Mouse (Mus musculus) skeletal muscle tissue, adult 2 months (tissue): ENCODE measurements around the gene Gm10073.
"Not testable (repeated sequence)": the region's sequence is repeated elsewhere in the genome, so short reads cannot be mapped to it uniquely, and the experiment has no call there.

Experiments used
- DNase-seq: peaks from one replicate; pipeline ENCODE4 v3.0.0-alpha.2; 2012; ENCODE audit warnings: low read depth, low spot score

Gene Gm10073

DNA sequence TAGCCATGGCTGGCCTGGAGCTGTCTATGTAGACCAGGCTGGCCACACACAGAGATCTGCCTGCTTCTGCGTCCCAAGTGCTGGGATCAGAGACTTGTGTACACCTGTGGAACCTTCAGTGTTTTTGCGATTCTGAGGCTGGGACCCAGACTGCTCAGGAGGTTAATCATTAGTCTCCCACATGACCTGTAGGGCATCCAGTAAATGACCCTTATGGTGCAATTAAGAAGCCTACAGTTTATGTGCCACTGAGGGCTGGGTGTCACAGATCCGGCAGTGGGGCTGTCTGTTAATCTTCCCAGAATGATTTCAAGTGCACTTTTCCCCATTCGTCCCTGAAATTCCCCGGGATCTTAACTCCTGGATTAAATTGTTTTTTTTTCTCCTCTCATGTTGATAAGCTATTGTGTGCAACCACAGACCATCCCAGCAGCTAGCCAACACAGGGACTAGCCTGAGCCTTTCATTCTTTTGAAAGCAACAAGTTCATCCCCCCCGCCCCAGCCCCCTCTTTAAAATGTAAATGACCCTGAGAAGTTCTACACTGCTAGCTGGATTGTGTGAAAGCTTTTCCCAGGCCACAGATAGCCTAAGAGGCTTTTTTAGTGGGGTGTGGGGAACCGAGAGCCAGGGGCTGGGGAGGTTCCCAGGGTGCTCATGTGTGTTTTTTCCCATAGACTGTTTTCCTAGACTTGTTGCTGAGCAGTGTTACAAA, 26.2 kb upstream of the Gm10073 start:
- no peak for DNase-seq

DNA sequence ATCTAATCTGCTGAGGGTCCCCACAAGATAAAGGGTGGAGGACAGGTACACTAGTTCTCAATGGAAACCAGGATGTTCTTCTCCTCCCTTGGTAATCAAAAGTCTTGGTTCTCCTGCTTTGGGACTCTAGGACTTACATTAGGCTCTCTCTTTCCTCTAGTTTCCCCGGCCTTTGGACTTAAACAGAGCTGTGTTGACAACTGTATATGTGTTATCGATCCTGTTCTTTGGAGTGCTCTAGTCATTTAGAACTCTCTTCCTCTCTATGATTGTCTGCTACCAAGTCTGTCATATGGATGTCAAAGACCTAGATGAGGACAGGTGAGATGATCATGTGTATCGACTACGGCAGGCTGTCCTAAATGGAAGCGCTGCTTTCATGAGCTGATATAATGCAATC, 23.8 kb upstream of the Gm10073 start:
- no peak for DNase-seq

DNA sequence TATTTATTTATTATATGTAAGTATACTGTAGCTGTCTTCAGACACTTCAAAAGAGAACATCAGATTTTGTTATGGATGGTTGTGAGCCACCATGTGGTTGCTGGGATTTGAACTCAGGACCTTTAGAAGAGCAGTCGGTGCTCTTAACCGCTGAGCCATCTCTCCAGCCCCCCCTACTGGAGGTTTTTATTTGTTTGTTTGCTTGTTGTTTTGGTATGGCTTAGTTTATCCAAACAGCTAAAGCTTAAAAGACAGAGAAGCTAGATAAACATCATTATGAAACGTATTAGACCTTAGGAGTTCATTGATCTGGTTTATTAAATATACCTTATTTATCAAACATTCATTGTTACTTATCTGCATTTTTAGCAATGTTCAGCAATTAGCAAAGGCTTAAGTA, 22.4 kb upstream of the Gm10073 start:
- DNase-seq: not testable (repeated sequence)

DNA sequence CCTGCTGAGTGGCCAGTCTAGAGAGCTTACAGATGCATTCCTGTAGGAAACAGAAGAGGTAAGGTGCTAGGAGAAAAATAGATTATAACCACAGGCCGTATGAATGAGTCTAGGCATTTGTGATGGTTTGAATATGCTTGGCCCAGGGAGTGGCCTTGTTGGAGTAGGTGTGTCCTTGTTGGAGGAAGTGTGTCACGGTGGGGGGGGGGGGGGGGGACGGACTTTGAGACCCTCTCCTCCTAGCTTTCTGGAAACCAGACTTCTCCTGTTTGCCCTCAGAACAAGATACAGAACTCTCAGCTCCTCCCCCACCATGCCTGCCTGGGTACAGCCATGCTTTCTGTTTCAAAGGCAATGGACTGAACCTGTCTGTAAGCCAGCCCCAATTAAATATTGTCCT, 19.2 kb upstream of the Gm10073 start:
- no peak for DNase-seq

DNA sequence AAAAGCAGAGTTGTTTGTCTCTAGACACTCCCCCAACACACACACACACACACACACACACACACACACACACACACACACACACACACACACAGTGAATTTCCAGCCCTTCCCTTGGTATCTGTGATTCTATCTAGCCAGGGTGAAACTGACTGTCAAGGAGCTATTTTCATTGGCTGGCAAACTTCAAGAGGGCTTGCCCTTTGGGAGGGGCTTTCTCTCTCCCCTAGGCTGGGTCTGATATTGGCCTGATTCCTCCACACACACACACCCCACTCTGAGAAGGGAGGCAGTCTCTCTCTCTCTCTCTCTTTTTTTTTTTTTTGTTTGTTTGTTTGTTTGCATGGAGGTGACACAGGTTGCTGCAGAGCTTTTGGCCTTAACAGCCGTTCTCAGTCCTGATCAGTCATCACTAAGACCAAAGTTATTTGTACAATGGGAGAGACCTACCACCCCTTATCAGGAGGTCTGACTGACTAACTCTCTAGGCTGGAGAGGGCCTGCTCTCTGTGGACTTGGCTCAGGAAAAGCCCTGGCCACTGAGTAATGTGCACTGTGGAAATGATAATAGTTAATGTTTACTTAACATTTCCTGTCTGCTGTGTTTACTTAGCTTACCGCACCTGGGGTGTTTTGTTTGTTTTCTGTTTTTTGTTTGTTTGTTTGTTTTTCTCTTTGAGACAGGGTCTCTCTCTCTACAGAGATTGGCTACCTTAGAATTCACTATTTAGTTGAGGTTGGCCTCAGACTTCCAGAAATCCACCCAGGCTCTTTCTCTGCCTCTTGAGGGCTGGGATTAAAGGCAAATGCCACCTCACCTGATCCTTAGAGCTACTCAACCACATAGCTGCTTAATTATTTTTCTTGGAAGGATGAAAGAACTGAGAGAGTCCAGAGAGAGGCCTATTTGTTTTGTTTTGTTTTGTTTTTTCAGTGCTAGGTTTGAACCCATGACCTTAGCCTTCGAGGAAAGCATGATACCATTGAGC, 15.5 kb upstream of the Gm10073 start:
- no peak for DNase-seq

DNA sequence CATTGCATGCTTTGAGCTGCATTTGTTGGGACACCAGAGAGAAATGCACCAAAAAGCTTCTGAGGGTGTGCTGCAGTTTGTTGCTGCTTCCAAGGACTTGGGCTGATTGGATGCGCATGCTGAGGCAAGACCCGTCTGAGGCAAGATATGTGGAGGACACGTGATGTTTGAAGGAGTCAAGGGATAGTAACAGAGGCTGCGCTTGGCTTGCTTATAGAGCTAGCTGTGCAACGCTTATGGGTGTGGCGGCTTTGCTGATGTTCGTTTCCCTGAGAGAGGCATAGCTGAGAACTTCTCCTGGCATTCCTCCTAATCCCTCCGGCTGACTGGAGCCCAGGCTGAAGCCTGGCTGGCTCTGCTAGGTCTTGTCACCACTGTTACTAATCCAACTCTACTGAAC, 13.6 kb upstream of the Gm10073 start:
- peak; percentile 13 for DNase-seq

DNA sequence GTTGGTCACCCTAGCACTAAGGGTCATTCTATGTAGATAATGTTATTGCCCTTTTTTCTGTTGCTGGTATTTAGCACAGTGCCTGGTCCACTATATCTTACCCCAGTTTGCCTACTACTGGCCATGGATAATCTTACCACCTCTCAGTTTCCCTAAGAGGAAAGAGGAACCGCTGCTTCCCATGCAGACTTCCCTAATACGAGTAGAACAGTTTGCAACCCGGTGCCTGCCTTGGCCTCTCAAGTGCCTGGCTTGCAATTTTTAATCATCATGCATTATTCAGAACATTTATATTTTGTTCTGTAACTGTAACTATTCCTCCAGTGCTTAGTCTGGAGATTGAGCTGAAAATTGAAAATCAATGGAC, 12.4 kb upstream of the Gm10073 start:
- DNase-seq: no peak

DNA sequence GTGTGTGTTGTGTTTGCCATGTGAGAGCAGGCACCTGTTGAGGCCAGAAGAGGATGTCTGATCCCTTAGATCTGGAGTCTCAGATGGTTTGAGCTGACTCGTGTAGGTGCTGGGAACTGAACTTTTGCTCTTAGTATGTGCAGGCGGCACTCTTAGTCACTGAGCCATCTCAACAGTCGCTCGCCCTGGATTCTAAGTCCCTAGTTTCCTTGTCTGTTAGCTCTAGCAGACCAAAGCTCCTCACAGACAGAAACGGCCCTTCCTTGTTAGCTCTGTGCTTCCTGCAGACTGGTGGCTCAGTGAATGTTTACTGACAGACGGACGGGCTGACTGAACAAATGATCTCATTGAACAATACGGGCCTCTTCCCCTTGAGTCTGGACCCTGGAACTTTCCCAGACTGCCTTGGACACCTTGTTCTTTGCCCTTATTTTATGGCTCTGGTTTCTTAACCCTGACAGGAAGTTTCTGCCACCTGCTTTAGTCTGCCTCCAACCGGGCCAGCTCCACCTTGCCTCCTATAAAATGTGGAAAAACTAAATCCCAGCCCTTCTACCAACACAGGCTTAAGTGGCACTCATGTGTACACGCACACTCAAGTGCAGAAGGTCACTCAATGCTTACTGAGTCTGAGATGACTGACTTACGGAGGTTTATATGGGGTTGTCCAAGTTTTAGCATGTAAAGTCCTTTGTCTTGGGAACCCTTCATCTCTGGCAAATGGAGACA, 11.8 kb upstream of the Gm10073 start:
- no peak for DNase-seq

DNA sequence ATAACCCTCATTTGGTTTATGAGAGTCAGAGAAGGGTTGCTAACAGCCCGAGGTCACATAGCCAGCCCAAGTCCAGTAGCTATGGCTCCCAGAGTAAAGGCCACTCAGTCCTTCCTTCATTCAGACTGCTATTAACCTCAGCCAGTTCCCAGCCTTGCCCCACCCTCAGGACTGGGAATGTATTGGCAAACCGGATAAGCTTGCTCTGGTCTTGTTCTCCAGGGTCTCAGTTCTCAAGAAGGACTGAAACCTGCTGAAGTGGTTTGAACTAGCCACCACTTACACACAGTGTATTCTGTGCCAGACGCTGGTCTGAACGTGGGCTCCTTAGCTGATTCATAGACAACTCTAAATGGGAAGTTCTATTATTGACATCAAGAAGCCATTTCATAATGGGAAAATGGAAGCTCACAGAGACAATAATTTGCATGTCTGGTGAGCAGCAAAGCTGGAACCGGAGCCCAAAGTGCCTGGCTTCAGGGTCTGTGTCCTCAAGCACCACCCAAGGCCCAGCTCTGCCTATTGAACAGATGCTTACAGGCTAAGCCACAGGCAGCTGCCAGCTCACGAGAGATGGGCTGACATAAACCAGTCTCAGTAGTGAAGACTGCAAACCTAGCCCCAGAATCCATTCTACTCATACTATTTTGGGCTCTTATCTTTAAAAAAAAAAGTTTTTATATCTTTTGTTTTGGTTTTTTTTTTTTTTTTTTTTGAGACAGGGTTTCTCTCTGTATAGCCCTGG, 8.3 kb upstream of the Gm10073 start:
- DNase-seq: no peak

DNA sequence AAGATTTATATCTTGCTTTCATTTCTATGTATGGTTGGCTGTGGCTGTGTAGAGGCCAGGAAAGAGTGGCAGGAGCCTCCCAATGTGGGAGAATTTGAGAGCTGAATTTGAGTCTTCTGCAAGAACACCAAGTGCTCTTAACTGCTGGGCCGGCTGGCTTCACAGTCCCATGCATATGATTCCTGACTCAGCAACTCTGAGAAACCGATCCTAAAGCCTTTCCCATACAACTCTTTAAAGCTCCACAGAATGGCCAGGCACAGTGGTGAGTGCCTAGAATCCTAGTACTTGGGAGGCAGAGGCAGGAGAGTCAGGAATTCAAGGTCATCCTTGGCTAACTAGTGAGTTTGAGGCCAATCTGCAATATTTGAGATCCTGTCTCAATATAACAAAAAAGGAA, 6.2 kb upstream of the Gm10073 start:
- no peak for DNase-seq

DNA sequence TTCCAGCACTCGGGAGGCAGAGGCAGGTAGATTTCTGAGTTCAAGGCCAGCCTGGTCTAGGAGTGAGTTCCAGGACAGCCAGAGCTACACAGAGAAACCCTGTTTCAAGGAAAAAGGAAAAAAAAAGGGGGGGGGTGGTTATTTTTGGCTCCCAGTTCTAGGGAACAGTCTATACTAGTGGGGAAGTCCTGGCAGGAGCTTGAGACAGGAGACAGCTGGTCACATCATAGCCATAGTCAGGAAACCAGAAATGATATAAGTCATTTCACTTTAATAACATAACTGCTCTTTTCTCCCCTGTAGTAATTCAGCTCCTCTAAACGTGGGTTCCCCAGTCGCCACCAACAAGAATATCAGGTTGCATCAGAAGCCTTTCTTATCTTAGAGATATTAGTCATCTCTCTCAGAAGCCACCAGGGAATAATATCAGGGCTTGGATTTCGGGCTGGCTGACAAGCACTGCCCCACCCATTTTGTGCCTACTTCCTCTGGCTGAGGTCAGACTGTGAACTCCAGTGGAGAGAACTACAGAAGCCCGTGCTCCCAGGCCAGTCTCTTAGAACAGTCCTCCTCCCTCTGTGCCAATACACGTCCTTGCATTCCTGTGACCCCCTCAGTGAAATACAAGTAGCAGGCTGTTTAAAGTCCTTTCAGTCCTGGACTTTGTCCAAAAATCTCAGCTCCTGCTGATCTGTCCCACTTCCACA, 3.7 kb upstream of the Gm10073 start:
- peak; percentile 59 for DNase-seq

DNA sequence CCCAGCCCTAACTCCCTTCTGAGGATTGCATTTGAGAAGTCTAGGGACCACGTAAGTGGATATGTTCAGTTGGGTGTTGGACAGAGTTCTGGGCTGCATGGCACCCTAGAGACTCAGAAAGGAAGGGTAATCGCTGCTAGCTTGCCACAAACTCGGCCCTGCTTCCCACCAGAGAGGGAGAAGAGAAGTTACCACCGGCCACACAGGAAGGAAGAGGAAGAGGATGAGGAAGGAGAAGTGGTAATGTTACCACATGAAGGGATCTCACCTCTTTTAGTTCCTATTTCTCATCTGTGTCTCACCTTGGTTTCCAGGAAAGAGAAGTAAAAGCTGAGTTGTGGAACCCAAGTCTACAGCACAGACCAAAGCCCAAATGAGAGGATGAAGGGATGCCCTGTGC, 1.0 kb upstream of the Gm10073 start:
- no peak for DNase-seq

DNA sequence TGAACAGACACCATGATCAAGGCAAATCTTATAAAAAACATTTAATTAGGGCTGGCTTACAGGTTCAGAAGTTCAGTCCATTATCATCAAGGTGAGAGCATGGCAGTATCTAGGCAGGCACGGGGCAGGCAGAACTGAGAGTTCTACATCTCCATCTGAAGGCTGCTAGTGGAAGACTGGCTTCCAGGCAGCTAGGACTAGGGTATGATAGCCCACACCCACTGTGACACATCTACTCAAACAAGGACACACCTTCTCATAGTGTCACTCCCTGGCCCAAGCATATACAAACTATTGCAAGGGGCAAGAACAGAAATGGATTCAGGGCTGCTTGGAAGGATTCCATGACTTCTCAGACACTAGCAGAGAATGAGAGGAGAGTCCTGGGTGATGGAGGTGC, 1.1 kb downstream of the Gm10073 start:
- not testable (repeated sequence) for DNase-seq

DNA sequence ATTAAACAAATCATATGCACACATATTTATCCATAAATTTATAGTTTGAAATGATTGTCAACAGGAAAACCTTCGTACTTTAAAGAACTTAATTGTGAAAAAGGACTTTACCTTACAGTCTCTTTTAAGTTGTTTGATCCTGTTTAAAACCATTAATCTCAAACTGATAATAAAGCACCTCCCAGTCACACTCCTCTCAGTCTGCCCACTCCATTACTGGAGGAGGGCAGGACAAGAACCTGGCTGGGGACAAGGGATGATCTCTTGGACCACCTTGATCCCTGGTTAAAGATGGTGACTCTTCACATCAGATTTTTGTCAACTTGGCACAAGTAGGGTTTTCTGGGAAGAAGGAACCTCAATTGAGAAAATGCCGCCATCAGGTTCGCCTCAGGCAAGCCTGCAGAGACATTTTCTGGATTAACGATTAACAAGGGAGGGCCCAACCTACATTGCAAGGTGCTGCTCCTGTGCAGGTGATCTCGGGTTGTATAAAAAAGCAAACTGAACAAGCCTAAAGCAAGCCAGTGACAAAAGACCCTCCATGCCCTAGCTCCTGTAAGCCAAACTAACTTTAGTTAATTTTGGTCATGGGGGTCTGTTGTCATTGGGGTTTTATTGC, 1.6 kb downstream of the Gm10073 start:
- DNase-seq: no peak

DNA sequence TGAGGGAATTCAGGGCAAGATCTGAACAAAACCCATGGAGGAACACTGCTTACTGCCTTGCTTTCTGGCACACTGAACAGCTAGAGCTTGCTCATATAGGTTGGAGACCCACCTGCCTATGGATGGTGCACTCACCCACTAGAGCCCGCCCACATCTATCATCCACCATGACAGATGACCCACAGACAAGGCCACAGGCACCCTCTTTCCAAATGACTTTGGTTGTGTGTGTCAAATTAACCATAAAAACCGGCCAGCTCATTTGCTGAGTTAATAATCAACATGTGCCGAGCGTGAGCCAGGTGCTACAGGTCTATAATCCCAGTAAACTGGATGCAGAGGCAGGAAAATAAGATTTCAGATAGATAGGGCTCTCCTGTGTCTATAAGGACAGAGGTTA, 2.9 kb downstream of the Gm10073 start:
- no peak for DNase-seq

DNA sequence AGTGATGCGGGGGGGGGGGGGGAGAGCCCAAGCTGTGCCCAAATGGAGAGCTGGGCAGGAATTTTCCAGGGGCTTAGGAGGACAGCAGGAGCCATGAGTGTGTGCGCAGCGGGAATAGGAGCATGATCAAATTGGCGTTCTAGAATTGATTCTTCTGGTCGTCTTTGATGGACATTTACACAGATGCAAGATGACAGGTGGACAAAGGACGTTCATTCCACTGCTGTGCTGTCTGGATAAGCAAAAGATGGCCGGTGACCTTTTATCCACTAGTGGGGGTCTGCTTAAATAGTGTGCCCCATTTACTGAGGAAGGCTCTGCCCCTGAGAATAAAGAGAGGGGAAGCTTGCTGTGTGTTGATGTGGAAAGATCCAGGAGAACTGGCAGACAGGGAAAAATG, 4.3 kb downstream of the Gm10073 start:
- DNase-seq: no peak

DNA sequence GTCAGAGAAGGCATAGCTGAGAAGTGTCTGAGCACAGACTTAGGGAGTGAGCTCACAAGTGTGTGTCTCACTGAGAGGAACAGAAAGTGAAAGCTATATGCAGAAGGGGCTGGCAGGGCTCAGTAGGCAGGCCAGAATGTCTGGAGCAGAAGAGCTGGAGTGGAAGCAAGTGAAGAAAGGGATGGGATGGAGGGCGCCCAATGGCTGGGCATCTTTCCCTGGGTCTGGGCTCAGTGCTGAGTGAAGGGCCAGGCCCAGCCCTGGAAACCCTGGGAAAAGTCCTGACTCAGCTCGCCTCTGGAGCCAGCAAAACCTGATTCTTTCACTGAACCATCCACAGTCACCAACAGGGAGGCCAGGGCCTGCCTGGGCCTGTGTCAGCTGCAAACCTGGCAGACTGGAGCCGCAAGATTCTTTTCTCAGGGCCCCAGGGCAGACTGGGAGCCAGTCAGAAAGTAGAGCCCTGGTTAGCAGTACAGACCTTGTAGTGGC, 9.5 kb downstream of the Gm10073 start:
- DNase-seq: peak; percentile 14

DNA sequence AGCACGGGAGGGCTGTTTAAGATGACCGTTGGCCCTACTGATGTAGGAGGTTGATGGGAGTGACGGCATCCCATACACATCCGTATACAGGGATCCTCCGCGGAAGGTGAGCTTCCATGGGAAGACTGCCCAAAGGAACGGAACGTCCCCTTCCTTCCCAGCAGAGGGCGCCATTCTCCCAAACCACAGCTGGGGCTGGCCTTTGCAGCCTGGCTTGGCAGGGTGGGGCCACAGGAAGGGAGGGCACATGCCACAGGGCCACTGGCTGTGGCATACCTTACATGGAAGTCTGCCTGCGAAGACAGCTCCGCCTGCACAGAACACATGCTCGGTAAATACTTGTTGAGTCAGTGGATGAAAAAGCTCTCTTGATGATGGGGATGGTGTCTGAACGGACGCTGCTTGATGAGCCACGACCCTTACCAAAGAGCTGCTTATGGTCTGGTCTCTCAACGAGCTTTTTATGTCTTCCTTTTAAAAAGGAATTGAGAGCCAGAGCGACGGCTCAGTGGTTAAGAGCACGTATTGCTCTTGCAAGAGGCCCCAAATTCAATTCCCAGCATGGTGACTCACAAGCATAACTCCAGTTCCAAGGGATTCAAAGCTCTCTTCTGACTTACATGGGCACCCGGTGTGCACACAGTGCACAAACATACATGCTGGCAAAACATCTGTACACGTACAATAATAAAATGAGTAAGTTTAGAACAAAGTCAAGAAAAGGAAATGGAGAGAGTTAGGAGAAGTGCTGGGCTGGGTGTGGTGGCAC, 12.0 kb downstream of the Gm10073 start:
- DNase-seq: peak; percentile 78

DNA sequence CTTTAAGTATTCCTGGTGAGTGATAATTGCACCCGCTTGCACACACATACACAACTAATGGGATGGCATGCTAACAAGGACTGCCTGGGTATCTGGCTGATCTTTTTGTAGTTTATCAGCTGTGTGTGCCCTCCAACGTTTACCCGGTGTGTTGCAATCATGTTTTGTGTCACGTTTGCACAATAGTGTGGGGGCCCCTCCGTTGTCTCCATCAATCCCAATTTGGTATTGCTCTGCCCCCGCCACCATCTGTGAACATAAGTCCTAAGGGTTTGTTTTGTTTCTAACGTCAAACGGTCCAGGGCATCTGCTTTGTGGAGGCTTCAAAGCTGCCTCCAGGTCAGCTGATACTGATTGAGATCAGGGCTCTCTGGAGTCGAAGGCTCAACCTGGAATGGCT, 13.4 kb downstream of the Gm10073 start:
- DNase-seq: no peak
